In the genomic region with DNA sequence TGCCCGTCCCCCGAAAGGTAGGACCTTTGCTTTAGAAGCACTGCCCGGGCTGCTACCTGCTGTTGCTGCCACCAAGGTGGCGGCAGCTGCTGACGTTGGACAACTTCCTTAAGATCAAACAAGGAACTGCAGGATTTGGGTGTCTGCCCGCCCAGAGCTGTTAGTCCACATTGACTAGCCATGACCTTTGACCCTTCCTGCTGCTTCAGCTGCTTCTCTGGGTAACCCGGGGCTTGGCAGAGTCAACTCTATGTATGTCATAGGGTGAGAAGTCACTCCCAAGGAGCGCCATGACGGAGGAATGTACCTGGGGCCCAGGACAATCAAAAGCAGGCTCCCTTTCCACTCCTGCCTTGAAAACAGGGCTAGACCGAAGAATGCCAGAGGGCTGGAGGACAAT, we compare ENCODE assay signal across 20 mouse cellular contexts.
DNase-seq lines count a peak whose midpoint lies in the region; TF ChIP-seq lines count a peak whose summit lies in the region.
"Had no signal": no experiment of that assay in that cellular context is flagged by ENCODE, and none has a peak within 500 bp of the region (broad histone marks: within the 10 kb centered on the region; RNA-seq: fewer than 3 reads in every experiment).

No protein-coding gene starts in this region.

- intact Hi-C loops in gastrocnemius, adult 2 months (cut with DNase I), result no loop called here

- no peak overlapping the region for H3K4me3 ChIP-seq in layer of hippocampus, adult 2 months
- no peak overlapping the region for H3K4me3 ChIP-seq in cortical plate, adult 2 months (ENCODE audit: insufficient read depth, low read length)
- H3K4me3 ChIP-seq in gastrocnemius, adult 2 months, result no peak overlapping the region
- H3K4me3 ChIP-seq: embryonic facial prominence, embryonic 12.5 days; heart, adult 2 months; heart, embryonic 15.5 days; limb, embryonic 12.5 days; liver, embryonic 15.5 days; midbrain, embryonic 12.5 days had no signal

- peak overlapping the region; percentile 47; the same call in 1 of the 2 replicates for H3K27ac ChIP-seq in layer of hippocampus, adult 2 months
- H3K27ac ChIP-seq in cortical plate, adult 2 months (ENCODE audit: insufficient read depth, low read length), result peak overlapping the region; percentile 24; the same call in 1 of the 2 replicates
- no peak overlapping the region for H3K27ac ChIP-seq in gastrocnemius, adult 2 months
- H3K27ac ChIP-seq: embryonic facial prominence, embryonic 12.5 days; heart, adult 2 months; heart, embryonic 15.5 days; hindbrain, postnatal 0 days; limb, embryonic 12.5 days; liver, embryonic 15.5 days; macrophage; midbrain, embryonic 12.5 days had no signal

- TF ChIP-seq POLR2A in cortical plate, adult 2 months (IDR thresholded peaks at IDR 0.05; ENCODE audit: extremely low read depth, insufficient read depth, low read length), result no peak

- peaks cover 7% of the 10 kb centered on the region for H3K4me1 ChIP-seq in cortical plate, adult 2 months (ENCODE audit: control insufficient read depth, insufficient read depth, low read length)
- H3K4me1 ChIP-seq: embryonic facial prominence, embryonic 12.5 days; liver, embryonic 15.5 days; midbrain, embryonic 12.5 days had no signal

- DNase-seq in layer of hippocampus, adult 2 months (ENCODE audit: low spot score in 2 of 2), result no peak
- DNase-seq in layer of hippocampus, postnatal 36 days, result no peak
- peak; percentile 33 for DNase-seq in ZHBTc4 (ENCODE audit: low read depth, low spot score)
- DNase-seq in kidney, postnatal 36 days, result peak; percentile 33 to 44
- DNase-seq in gastrocnemius, adult 2 months, result no peak
- no peak for DNase-seq in Muller cell, postnatal 12 days (ENCODE audit: inconsistent ontology term)
- DNase-seq: adrenal gland, adult 8-10 months; cerebellum, adult 18-20 months; cerebellum, postnatal 36 days; heart, adult 2 months; right cerebral cortex, postnatal 4 days; thymus, adult 18-20 months had no signal

- no peak for TF ChIP-seq CTCF in layer of hippocampus, adult 2 months (conservative IDR thresholded peaks at IDR 0.05)
- TF ChIP-seq CTCF in cortical plate, adult 2 months (IDR thresholded peaks at IDR 0.05; ENCODE audit: extremely low read depth, insufficient read depth, low read length), result no peak
- no peak for TF ChIP-seq CTCF in gastrocnemius, adult 2 months (IDR thresholded peaks at IDR 0.05)

Comparison
In these comparisons a context has a peak if more than half of its experiments do, and no peak if none do; other contexts are left out.
1. DNase-seq: peak in ZHBTc4 (single experiment) and kidney, postnatal 36 days (2 of 2); none in layer of hippocampus, adult 2 months (0 of 2), layer of hippocampus, postnatal 36 days (0 of 2), gastrocnemius, adult 2 months (single experiment) and Muller cell, postnatal 12 days (single experiment).